Mouse (Mus musculus): ENCODE data around the gene Eri3. TPM values are rescaled to one million over a fixed set of nuclear protein-coding genes. Genes with fewer than 3 reads are reported as not detected.

Eri3 gene
- total RNA-seq, 2 experiments from 2014 or later, result 92.1 to 105 TPM

Small RNAs within 50 kb of the gene (microRNA-seq; reads per million reads assigned to microRNA genes)
- gene Gm25559, result not detected

Other genes with a start within 250 kb of the Eri3 start
- 10 to 100 TPM; 44.2 to 50.8 TPM for gene Rnf220, start 53.3 kb upstream of the Eri3 start, total RNA-seq (2021)
- 10 to 100 TPM; 14.9 to 15.7 TPM for gene Dmap1, start 131.9 kb downstream of the Eri3 start, total RNA-seq (2021)
- not detected for gene Gm12845, start 174.0 kb downstream of the Eri3 start, total RNA-seq (2021)
- gene Klf17, start 215.3 kb downstream of the Eri3 start, total RNA-seq (2021), result not detected

All from gastrocnemius, adult 18-20 months (tissue).